Mouse (Mus musculus) cerebellum, adult 2 months (tissue): ENCODE data around the gene Taf1c.

Experiments
- CTCF ChIP-seq: fragments of 200-500 bp; IDR thresholded peaks from 2 replicates; pipeline ENCODE4 v1.5.1; 2011; ENCODE audit warnings: low read depth, mild to moderate bottlenecking, control low read depth, low read length, moderate library complexity, borderline replicate concordance; ENCODE audit not compliant: insufficient read depth
- POLR2A ChIP-seq: fragments of 200-500 bp; IDR thresholded peaks from 2 replicates; pipeline ENCODE4 v1.6.1; 2011; ENCODE audit warnings: low read length, control low read depth, borderline replicate concordance; ENCODE audit not compliant: insufficient read depth

DNA sequence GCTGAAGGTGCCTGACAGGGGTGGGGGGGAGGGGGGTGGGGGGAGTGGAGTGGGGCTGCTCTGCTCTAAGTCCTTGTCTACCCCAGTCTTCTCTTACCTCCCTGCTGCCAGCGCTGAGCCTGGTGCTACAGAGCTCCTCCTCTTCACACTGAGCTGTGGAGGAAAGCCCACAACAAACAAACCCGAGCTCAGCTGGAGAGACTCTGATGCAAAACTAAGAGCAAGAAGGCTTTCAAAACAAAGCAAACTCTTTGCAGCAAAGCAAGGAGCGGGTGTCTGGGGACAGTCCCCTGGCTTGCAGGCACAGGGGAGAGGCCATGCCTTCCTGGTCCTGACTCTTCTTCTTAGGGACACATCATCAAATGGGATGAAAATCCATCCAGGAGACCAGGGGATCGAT, 35.1 kb downstream of the Taf1c start:
- TF ChIP-seq POLR2A = no peak
- no peak for TF ChIP-seq CTCF
